Mouse (Mus musculus) A20 (cell line): Measurements from ENCODE around the gene Chst11.
A peak's percentile ranks its signal among the peaks of the same experiment; 100 is the strongest.

Experiments
- DNase-seq: peaks from one replicate; pipeline ENCODE4 v3.0.0-alpha.2; 2011; ENCODE audit warnings: low read depth, low spot score

Gene Chst11

DNA sequence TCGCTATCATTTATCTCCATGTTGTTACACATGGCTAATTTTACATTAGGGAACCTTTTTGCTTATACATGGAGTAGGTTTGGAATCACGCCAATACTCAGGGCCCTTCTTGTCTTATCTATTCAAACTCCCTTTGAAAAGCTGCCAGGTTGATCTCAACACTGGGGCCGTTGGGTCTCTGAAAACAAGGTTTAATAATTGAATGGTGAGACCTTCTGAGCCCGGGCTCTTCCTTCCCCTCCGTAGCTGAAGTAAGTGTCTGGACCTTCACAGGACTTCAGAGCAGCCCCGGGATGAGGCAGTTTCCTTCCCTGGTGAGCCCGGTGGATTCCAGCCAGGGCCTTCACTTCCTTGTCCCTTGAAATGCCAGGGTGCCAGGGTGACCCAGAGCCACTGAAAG is 5.6 kb downstream of the Chst11 start:
- DNase-seq, result no peak

DNA sequence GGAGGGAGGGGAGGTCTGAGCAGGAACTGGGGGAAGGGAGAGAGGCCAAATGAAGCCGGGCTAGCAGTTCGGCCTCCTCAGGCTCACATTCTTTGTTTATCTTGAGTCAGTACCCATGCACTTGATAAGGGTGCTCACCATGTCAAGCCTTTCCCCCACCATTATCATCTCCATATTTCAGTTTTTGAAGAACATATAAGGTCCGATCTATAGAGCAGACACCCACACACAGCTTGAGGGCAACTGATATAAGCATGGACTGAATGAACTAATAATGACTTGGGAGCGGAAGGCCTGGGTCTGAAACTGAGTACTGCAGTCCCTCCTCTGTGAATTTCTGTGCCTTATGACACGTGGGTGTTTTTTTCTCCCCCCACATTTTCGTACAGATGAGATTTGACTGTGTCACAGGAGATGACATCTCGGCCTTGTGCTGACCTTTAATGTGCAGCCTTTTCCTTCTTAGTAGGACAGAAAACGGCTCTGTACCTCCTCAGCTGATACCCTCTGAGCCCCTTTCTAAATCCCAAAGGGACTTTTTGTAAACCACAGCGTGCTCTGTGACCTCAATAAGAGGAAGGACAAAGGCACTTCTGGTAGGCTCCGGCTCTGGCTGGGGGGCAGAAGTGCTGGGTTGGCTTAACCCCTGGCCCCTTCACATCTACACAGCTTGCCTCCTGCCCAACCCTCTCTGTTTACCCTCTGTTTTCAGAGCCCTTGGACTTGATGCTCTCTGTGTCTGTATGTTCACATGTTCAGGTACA is 6.6 kb downstream of the Chst11 start:
- DNase-seq, result peak; percentile 67

DNA sequence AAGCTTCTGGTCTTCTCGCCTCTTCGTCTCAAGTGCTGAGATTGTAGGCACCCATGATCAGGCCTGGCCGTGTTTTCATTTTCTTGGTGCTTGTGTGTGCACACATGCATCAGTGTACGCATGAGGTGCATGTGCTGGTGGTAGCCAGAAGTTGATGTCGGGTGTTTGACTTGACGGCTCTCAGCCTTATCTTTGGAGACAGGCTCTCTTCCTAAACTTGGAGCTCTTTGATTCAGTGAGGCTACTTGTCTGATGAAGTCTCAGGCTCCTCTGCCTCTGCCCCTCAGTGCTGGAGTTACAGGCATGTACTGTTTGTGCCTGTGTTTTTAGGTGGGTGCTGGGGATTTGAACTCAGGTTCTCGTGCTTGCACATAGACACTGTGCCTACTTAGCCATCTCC is 9.0 kb downstream of the Chst11 start:
- no peak for DNase-seq

DNA sequence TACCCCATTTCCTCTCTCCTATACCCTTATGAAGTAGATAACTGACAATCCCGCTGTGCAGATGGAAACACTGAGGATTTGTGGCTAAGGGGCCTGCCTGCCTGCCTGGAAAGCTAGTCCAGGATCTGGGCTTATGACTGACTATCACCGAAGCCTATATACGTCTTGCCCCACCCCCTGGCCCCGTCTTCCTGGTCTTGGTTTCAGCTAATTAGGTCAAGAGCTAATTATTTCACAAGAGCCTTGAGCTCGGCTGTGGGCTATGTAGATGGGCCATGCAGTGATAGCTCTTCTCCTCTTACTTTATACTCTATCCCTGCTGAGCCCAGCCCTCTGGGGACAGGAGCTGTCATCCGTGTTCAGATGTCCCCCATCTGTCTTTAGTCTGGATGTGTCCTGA is 12.2 kb downstream of the Chst11 start:
- DNase-seq, result no peak

DNA sequence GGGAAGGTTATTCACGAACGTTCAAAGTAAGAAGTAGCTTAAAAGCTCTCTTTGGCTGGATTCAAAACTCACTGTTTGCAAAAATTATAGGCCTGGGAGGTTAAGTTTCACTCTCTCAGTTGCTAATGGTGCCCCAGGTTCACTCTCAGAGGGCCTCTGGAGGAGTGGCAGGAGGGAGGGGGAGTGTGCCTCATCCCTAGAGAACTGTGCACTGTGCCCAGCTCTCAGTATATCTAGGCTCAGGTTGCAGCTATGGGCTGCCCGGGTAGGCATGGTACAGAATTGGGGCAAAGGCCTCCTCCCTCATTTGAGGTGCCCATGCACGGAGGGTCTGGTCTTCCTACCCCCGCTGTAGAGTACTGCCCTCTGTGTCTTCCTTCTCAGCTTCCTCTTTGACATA is 14.9 kb downstream of the Chst11 start:
- DNase-seq, result no peak

DNA sequence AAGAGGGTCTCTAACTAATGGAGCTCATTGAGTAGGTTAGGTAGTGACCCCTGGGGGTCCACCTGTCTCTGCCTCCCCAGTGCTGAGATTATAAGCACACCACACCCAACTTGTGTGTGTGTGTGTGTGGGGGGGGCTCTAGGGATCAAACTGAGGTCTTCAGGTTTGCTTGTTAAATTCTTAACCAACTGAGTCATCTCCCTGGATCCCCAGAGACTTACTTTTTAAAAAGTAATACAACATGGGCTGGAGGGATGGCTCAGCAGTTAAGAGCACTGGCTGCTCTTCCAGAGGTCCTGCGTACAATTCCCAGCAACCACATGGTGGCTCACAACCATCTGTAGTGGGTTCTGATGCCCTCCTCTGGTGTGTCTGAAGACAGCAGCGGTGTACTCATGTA is 15.4 kb downstream of the Chst11 start:
- no peak for DNase-seq

DNA sequence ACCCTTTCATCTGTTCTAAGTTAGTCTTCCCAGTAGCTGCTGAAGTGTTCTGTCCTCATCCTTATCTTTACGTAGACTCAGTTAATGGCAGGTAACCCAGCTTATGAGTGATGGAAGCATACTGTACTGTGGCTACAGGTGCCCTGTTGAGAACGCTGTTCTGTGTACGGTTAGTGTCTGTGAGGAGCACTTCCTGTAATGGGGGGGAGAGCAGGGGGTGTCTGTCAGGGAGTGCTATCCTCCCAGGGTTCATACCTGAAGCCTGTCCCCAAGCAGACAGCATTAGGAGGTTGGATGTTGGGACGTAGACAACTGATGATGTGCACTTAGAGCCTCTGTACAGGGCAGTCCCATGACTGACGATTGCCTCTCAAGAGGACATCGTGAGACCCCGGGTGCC is 18.6 kb downstream of the Chst11 start:
- DNase-seq, result no peak

DNA sequence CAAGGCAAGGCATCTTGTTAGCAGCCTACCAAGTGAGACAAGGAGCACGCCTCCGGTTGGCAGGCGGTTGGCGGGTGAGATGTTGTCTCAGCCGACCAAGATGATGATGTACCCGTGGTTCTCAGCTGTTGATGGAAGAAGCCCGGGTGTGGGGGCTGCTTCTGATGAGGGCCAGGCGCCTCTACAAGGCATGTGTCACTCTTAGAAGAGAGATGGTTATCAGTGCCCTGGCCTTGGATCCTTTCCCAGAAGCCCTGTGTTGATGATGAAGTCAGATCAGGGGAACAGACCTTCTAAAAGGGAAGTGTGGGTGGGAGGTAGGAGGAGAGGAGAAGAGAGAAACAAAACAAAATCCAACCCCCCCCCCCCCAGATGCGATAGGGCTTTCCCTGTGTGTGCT is 19.1 kb downstream of the Chst11 start:
- no peak for DNase-seq

DNA sequence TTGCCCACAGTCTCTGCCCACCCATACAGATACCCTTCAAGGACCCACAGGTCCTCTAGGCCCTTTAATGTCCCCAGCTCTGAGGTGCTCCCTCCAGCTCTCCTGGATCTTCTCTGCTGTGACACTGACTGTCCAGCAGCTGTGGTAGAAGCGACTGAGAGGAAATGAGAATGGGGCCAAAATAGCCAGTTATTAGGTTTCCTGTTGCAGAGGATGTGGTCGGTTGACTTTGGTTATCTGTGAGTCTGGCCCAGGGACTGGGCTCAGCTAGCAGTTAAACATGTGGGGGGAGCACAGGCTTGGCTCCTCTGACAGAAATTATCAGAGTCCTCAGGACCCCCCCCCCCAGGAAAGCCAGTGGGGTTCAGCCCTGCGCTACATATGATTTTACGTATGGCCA is 19.7 kb downstream of the Chst11 start:
- peak; percentile 88 for DNase-seq

DNA sequence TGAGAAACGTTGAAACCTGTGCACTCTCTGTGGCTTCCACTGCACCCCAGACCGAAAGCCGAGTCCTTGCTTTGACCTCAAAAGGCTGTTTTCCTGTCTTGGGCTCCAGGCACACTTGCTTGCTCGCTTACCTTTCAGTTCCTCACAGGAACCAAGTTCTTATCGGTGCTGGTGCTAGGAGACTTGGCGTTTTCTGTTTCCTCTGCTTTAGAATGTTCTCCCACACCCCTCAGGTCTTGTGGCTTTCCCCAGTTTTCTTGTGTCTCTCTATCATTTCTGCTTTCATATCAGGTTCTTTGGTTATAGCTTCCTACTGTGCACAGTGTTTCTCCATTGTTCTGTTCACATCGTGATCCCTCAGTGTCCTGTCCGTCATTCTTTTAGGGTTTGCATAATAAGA is 21.0 kb downstream of the Chst11 start:
- DNase-seq, result no peak

DNA sequence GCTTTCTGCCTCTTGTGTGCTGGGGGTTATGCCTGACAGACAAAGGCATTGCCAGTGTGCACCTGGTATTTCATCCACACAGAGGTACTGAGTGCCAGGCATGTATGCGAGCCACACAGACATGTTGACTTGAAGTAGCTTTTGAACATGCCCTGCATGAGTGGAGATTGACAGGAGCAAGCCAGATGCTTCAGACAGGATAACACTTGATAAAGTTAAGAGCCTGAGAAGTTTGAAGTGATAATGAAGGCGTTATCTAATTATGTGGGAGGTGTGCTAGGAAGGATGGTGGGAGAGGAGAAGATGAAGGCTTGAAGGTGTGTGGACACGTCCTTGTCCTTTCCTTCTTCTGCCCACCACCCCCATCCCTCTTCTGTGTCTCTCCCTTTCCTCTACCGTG is 28.7 kb downstream of the Chst11 start:
- no peak for DNase-seq

DNA sequence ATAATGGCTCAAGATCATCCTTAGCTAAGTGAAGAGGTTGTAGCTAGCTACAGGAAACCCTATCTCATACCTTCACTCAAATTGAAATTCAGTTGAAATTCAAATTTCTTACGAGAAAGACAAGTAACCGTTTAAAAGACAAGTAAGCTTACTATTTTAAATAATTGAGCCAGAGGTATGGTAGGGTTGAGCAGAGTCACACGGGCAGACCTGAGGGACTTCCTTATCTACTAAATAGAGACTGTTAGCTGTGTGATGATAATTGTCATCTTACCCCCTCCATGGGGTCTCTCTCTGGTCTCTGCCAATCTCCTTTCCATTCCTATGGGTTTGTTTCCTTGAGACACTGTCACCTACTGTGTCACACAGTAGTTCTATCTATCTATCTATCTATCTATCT is 30.6 kb downstream of the Chst11 start:
- no peak for DNase-seq

DNA sequence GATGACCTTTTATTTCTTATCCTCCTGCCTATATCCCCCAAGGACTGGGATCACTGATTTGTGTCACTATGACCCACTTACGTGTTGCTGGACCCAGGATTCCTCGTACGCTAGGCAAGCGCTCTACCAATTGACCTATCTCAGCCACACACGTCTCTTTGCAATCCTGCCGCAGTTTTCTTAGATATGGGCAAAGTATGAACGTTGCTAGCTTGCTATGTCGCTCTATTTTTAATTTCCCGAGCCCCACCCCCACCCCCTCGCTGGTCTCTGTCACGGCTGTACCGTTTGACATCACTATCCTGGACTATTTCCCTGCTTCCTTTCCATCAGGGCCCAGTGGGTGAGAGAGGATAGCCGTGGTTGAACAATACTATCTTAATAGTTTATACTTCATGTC is 31.5 kb downstream of the Chst11 start:
- no peak for DNase-seq

DNA sequence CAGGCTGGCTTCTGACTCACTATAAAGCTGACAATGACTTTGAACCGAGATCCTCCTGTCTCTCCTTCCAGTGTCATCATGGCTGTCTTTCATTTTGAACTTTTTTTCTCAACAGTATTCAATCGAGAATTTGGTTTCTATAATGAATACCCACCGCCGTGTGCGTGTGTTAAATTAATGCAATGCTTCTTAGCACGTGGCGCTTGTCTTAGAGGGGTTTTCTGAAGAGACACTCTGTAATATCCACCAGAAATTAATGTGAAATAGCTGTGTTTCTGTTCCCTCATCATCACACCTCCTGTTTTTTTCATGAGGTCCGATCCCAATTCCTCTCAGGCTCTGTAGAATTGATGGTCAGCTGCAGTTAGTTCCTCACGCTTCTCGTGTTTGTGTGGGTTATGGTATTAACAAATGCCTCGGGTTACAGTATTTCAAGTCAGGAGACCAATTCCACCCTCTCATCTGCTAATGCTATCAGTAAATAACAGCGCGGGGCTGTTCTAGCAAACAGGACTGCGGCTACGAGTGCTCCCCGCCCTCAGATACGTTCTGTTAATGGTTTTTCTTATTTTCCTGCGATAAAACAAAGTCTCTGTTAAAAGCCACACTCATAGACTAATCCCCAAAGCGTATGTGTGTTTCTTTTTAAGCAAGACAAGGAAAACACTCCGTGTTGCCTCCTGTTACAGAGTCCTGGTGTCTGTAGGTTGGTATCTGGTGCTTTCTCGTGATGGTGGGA is 32.6 kb downstream of the Chst11 start:
- DNase-seq, result no peak

DNA sequence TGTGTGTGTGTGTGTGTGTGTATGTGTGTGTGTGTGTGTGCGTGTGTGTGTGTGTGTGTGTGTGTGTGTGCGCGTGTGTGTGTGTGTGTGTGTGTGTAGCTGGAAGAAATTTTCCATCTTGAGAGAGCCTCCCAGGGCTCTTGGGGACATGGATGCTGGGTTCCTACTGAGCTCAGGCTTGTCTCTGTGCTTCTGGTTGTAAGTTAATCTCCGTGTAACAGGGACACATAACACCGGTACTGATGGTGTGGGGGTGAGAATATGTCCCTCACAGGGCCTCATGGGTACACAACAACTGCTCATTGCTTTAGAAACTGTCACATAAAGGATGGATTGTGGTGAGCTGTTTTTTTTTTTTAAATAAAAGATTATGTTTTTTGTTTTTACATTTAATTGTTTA is 33.2 kb downstream of the Chst11 start:
- no peak for DNase-seq

DNA sequence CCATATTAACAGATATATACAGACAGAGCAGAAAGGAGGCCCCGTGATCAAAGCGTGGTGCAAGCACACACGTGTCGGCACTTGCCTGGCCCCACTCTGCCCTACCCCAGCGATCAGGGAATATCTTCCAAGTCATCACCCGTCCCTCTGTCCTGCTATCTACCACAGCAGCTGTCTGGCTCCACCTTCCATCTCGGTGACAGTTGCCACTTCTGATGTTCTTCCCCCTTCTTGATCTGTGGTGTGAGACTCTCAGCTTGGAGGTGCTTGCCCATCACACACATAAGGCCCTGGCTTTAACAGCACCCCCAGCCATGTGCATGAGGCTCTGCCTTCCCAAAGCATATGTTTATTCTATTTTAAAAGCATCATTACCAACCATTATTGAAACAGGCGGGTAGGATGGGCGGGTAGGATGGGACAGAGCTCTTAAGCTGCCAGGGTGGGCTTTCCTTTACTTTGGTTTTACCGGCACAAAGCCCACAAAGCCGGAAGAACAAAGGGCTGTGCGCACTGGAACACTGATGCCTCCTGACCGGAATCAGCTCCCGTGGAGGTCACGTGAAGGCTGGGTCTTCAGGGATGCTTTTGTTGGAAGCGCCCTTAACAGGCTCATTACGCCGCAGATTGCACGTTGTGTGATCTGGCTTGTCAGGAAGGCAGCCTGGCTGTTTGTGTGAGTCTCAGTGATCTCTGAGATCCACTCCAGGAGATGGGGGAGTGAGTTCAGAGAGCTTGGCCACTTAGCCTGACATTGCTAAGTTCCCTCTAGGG is 34.4 kb downstream of the Chst11 start:
- DNase-seq, result no peak

DNA sequence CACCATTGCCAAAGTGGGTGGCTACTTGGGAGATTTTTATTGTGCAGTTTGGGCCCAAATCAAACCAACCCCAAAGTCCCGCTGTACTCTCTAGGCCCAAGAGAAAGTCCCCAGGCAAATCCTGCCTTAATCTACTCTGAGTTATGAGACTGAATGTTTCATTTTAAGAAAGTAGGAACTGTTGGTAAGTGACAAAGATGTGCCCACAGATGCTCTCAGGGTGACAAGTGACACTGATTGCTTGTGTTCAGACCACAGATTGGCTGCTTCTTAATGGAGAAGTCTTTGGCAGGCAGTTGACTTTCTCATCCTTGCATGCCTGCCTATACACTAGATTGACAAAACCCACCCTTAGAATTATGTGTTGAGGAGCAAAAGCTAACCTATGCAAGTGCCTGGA is 37.3 kb downstream of the Chst11 start:
- DNase-seq, result no peak

DNA sequence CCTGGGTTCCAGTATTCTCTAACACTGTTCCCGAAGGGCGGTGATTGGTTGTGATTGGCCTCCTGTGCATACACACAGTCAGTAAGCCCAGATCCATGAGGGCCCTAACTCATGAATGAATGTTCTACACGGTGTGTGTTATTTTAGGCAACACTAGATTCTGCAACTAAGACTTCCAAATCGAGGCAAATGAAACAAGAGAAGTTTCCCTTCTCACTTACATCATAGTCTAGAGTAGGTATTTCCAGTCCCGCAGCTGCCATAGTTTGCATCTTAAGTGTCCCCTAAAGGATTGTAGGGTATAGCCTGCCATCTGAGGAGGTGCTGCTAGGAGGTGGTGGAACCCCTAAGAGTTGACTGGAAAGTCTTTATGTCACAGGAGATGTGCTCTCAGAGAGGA is 40.9 kb downstream of the Chst11 start:
- DNase-seq, result no peak

DNA sequence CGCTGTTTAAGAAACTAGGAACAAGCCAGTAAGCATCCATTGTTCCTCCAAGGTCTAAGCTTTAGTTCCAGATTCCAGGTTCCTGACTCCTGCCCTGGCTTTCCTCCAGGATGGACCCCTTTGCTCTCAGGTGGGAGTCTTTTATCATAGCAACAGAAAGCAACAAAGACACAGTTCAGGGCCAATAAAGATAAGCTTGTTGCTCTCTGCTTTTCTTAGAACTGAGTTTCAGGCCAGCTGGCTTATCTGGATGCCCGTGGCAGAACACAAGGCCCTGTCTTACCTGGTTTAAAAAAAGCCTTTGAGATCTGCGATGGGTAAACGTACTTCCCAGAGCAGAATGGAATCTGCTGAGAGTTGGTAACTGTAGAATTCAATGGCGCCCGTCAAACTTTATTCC is 42.4 kb downstream of the Chst11 start:
- no peak for DNase-seq

DNA sequence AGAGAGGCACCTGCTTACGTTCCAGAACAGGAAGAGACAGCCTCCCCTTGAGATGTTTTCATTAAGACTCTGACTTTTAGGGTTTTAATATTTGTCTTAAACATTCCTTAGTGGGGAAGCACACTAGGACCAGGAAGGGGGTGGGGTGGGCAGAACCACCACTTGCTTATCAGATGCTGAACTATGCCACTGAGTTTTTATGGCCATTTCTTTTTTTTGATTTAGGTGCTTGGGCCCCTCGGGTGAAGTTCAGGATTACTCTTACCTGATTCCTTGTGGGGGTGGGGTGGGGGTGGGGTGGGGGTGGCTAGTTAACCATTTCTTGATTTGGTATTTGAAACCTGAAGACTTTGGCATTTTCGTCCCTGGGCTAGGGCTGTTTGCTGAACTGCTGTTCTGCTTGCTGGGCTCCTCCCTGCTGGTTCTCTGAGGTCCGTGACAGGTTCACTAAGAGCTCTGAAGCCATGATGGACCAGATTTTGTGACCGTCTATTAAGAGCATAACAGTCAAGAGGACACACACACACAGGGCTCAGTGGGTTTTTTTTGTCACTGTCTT is 44.9 kb downstream of the Chst11 start:
- no peak for DNase-seq

DNA sequence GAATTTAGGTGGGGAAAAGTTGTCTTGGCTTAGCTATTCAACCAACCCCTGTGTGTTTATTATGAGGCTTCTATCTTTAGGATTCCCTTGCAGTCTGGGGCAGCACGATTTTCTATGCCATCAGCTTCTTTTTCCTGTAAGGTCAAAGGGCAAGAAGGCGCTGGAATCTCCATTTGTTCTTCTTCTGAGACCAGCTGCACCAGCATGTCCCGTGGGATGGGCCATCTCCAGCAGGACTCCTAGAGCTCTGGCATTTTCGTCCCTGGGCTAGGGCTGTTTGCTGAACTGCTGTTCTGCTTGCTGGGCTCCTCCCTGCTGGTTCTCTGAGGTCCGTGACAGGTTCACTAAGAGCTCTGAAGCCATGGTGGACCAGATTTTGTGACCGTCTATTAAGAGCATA is 45.6 kb downstream of the Chst11 start:
- no peak for DNase-seq

DNA sequence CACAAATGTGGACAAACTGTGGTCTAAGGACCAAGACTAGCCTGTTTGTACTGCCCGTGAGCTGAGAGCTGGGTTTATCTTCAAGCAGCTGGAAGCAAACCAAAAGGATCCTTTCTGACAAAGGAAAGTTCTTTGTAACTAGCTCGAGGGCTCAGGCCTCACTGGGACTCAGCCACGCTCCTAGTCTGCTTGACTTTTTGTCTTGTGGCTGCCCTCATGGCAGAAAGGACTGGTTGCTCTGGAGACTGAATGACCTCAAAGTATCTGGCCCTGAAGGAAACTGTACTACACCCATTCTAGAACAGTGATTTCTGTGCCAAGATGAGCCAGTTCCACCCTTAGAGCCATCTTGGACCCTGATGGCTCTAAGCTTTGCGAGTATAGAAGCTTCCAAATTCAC is 46.3 kb downstream of the Chst11 start:
- DNase-seq, result no peak
